Mouse (Mus musculus): ENCODE data around the gene Tanc1. TPM values are rescaled to one million over a fixed set of nuclear protein-coding genes. Genes with fewer than 3 reads are reported as not detected.

The Tanc1 gene
- polyA plus RNA-seq, 1 experiment from 2014 or later = 14.4 TPM

GRCm38 (mm10) chr2:59600980-59601379 is 10.9 kb upstream of the Tanc1 start:
- Histone ChIP-seq H3K4me2 (ENCODE audit: low read depth) (no peak overlapping the region), H3K4me3 (ENCODE audit: low read depth, low read length) (no peak overlapping the region), H3K9ac (ENCODE audit: low read length) (no peak overlapping the region), H3K4me1 (ENCODE audit: control insufficient read depth, insufficient read depth, low read length) (peaks cover 8% of the 10 kb centered on the region; the same call in 1 of the 2 replicates), H3K27ac (ENCODE audit: low read depth, low read length) (no peak overlapping the region), H3K27me3 (ENCODE audit: control insufficient read depth, insufficient read depth, low read length) (no peaks in the 10 kb centered on the region), H3K9me3 (ENCODE audit: control insufficient read depth, low read length) (no peaks in the 10 kb centered on the region), H3K36me3 (ENCODE audit: control insufficient read depth, insufficient read depth, low read length) (no peaks in the 10 kb centered on the region)
- ATAC-seq (ENCODE audit: insufficient read depth, low FRiP score, low TSS enrichment) = no peak
- no peak for DNase-seq (ENCODE audit: low spot score)
- WGBS = 82% methylated on average over 2 of the region's 2 CpGs

- ATAC-seq (ENCODE audit: insufficient read depth, low FRiP score, low TSS enrichment) = no peak
- no peak overlapping the region for H3K4me2 ChIP-seq (ENCODE audit: low read depth)
These were observed 10.4 kb upstream of the Tanc1 start for GRCm38 (mm10) chr2:59601452-59601851.

GRCm38 (mm10) chr2:59608958-59609357 is 2.9 kb upstream of the Tanc1 start:
- H3K9ac ChIP-seq (ENCODE audit: low read length) = no peak overlapping the region
- H3K4me3 ChIP-seq (ENCODE audit: low read depth, low read length) = no peak overlapping the region
- H3K4me1 ChIP-seq (ENCODE audit: control insufficient read depth, insufficient read depth, low read length) = peaks cover 6% of the 10 kb centered on the region
- WGBS = 61% methylated on average over 5 of the region's 5 CpGs
- H3K27me3 ChIP-seq (ENCODE audit: control insufficient read depth, insufficient read depth, low read length) = no peaks in the 10 kb centered on the region
- no peak for ATAC-seq (ENCODE audit: insufficient read depth, low FRiP score, low TSS enrichment)
- DNase-seq (ENCODE audit: low spot score) = no peak
- H3K9me3 ChIP-seq (ENCODE audit: control insufficient read depth, low read length) = no peaks in the 10 kb centered on the region
- H3K4me2 ChIP-seq (ENCODE audit: low read depth) = no peak overlapping the region
- no peak overlapping the region for H3K27ac ChIP-seq (ENCODE audit: low read depth, low read length)
- H3K36me3 ChIP-seq (ENCODE audit: control insufficient read depth, insufficient read depth, low read length) = no peaks in the 10 kb centered on the region

More at GRCm38 (mm10) chr2:59601452-59601851, 10.4 kb upstream of the Tanc1 start:
- Histone ChIP-seq H3K4me1 (ENCODE audit: control insufficient read depth, insufficient read depth, low read length) (peaks cover 8% of the 10 kb centered on the region; the same call in 1 of the 2 replicates), H3K36me3 (ENCODE audit: control insufficient read depth, insufficient read depth, low read length) (no peaks in the 10 kb centered on the region), H3K27me3 (ENCODE audit: control insufficient read depth, insufficient read depth, low read length) (no peaks in the 10 kb centered on the region), H3K9ac (ENCODE audit: low read length) (no peak overlapping the region), H3K27ac (ENCODE audit: low read depth, low read length) (no peak overlapping the region), H3K4me3 (ENCODE audit: low read depth, low read length) (no peak overlapping the region), H3K9me3 (ENCODE audit: control insufficient read depth, low read length) (no peaks in the 10 kb centered on the region)
- no peak for DNase-seq (ENCODE audit: low spot score)
- 89% methylated on average over 8 of the region's 8 CpGs for WGBS

- peaks cover 7% of the 10 kb centered on the region for H3K4me1 ChIP-seq (ENCODE audit: control insufficient read depth, insufficient read depth, low read length)
- no peaks in the 10 kb centered on the region for H3K9me3 ChIP-seq (ENCODE audit: control insufficient read depth, low read length)
- H3K27me3 ChIP-seq (ENCODE audit: control insufficient read depth, insufficient read depth, low read length) = no peaks in the 10 kb centered on the region
- ATAC-seq (ENCODE audit: insufficient read depth, low FRiP score, low TSS enrichment) (0 out of 2 replicates have a peak, but pooled peaks have one; percentile 43), DNase-seq (ENCODE audit: low spot score) (no peak)
- H3K9ac ChIP-seq (ENCODE audit: low read length) = peak overlapping the region; percentile 86
- 0% methylated on average over 14 of the region's 14 CpGs for WGBS
- H3K4me3 ChIP-seq (ENCODE audit: low read depth, low read length) = peak overlapping the region; percentile 88
- peak overlapping the region; percentile 88 for H3K27ac ChIP-seq (ENCODE audit: low read depth, low read length)
- peak overlapping the region; percentile 96 for H3K4me2 ChIP-seq (ENCODE audit: low read depth)
- no peaks in the 10 kb centered on the region for H3K36me3 ChIP-seq (ENCODE audit: control insufficient read depth, insufficient read depth, low read length)
These were observed 529 bp upstream of the Tanc1 start for GRCm38 (mm10) chr2:59611216-59611810.

- H3K9me3 ChIP-seq (ENCODE audit: control insufficient read depth, low read length) = no peaks in the 10 kb centered on the region
- peak overlapping the region; percentile 88 for H3K4me3 ChIP-seq (ENCODE audit: low read depth, low read length)
- peak; percentile 52 for DNase-seq (ENCODE audit: low spot score)
- peaks cover 7% of the 10 kb centered on the region for H3K4me1 ChIP-seq (ENCODE audit: control insufficient read depth, insufficient read depth, low read length)
- H3K9ac ChIP-seq (ENCODE audit: low read length) = peak overlapping the region; percentile 86
- H3K4me2 ChIP-seq (ENCODE audit: low read depth) = peak overlapping the region; percentile 96
- no peaks in the 10 kb centered on the region for H3K36me3 ChIP-seq (ENCODE audit: control insufficient read depth, insufficient read depth, low read length)
- under 1% methylated on average over 33 of the region's 33 CpGs for WGBS
- no peaks in the 10 kb centered on the region for H3K27me3 ChIP-seq (ENCODE audit: control insufficient read depth, insufficient read depth, low read length)
- ATAC-seq (ENCODE audit: insufficient read depth, low FRiP score, low TSS enrichment) = peak; percentile 24; the same call in 1 of the 2 replicates
- H3K27ac ChIP-seq (ENCODE audit: low read depth, low read length) = peak overlapping the region; percentile 88; the same call in 1 of the 2 replicates
These were observed 1.1 kb downstream of the Tanc1 start for GRCm38 (mm10) chr2:59612733-59613473.

- peak overlapping the region; percentile 88 for H3K4me3 ChIP-seq (ENCODE audit: low read depth, low read length)
- 11% methylated on average over 9 of the region's 9 CpGs for WGBS
- H3K4me2 ChIP-seq (ENCODE audit: low read depth) = peak overlapping the region; percentile 96
- no peak overlapping the region for H3K27ac ChIP-seq (ENCODE audit: low read depth, low read length)
- peak overlapping the region; percentile 86 for H3K9ac ChIP-seq (ENCODE audit: low read length)
- no peaks in the 10 kb centered on the region for H3K27me3 ChIP-seq (ENCODE audit: control insufficient read depth, insufficient read depth, low read length)
- DNase-seq (ENCODE audit: low spot score) = no peak
- H3K4me1 ChIP-seq (ENCODE audit: control insufficient read depth, insufficient read depth, low read length) = peaks cover 7% of the 10 kb centered on the region
- H3K9me3 ChIP-seq (ENCODE audit: control insufficient read depth, low read length) = no peaks in the 10 kb centered on the region
- no peaks in the 10 kb centered on the region for H3K36me3 ChIP-seq (ENCODE audit: control insufficient read depth, insufficient read depth, low read length)
- ATAC-seq (ENCODE audit: insufficient read depth, low FRiP score, low TSS enrichment) = no peak
These were observed 1.7 kb downstream of the Tanc1 start for GRCm38 (mm10) chr2:59613474-59614019.

GRCm38 (mm10) chr2:59616890-59617289 is 5.0 kb downstream of the Tanc1 start:
- Histone ChIP-seq H3K9me3 (ENCODE audit: control insufficient read depth, low read length) (no peaks in the 10 kb centered on the region), H3K4me2 (ENCODE audit: low read depth) (no peak overlapping the region), H3K9ac (ENCODE audit: low read length) (no peak overlapping the region), H3K4me1 (ENCODE audit: control insufficient read depth, insufficient read depth, low read length) (peaks cover 7% of the 10 kb centered on the region), H3K27ac (ENCODE audit: low read depth, low read length) (no peak overlapping the region), H3K4me3 (ENCODE audit: low read depth, low read length) (no peak overlapping the region), H3K27me3 (ENCODE audit: control insufficient read depth, insufficient read depth, low read length) (no peaks in the 10 kb centered on the region), H3K36me3 (ENCODE audit: control insufficient read depth, insufficient read depth, low read length) (no peaks in the 10 kb centered on the region)
- 84% methylated on average over 2 of the region's 2 CpGs for WGBS
- ATAC-seq (ENCODE audit: insufficient read depth, low FRiP score, low TSS enrichment) = no peak
- DNase-seq (ENCODE audit: low spot score) = no peak

GRCm38 (mm10) chr2:59618996-59619395 is 7.2 kb downstream of the Tanc1 start:
- 88% methylated on average over 7 of the region's 7 CpGs for WGBS
- Histone ChIP-seq H3K27ac (ENCODE audit: low read depth, low read length) (no peak overlapping the region), H3K4me3 (ENCODE audit: low read depth, low read length) (no peak overlapping the region), H3K27me3 (ENCODE audit: control insufficient read depth, insufficient read depth, low read length) (no peaks in the 10 kb centered on the region), H3K36me3 (ENCODE audit: control insufficient read depth, insufficient read depth, low read length) (no peaks in the 10 kb centered on the region), H3K9ac (ENCODE audit: low read length) (no peak overlapping the region), H3K4me2 (ENCODE audit: low read depth) (no peak overlapping the region), H3K4me1 (ENCODE audit: control insufficient read depth, insufficient read depth, low read length) (no peaks in the 10 kb centered on the region; the same call in 1 of the 2 replicates), H3K9me3 (ENCODE audit: control insufficient read depth, low read length) (no peaks in the 10 kb centered on the region)
- ATAC-seq (ENCODE audit: insufficient read depth, low FRiP score, low TSS enrichment) (no peak), DNase-seq (ENCODE audit: low spot score) (no peak)

Data from neural tube, embryonic 11.5 days (tissue).